Mouse (Mus musculus): ENCODE data around the gene 1500009C09Rik. TPM values are rescaled to one million over a fixed set of nuclear protein-coding genes. Genes with fewer than 3 reads are reported as not detected.

Gene 1500009C09Rik
- total RNA-seq (2017), result not detected in 2 replicates

DNA sequence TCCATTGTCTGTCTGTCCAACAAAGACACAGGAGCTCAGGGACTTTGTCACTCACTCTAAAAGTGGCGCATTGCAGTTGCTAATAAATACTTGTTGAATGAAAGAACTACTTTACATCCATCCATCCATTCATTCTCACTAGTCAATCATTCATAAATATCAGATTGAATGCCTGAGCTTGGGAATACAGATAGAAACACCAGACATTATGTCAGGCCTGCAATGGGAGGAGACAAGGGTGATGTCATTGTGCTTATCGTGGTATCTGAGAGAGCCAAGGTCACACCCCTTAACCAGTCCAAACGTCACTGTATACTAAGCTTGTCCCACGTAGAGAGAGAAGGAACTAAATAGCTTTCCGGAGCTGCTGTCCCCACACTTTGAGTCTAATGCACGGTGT, at the start of gene 1500009C09Rik:
TSS of gene 1500009C09Rik (plus strand) at position 301 of the 400 bp plus-strand sequence.
- no peak; the same call in 1 of the 2 replicates for ATAC-seq (replicated peaks; ENCODE audit: low read depth, poor library complexity, severe bottlenecking)

DNA sequence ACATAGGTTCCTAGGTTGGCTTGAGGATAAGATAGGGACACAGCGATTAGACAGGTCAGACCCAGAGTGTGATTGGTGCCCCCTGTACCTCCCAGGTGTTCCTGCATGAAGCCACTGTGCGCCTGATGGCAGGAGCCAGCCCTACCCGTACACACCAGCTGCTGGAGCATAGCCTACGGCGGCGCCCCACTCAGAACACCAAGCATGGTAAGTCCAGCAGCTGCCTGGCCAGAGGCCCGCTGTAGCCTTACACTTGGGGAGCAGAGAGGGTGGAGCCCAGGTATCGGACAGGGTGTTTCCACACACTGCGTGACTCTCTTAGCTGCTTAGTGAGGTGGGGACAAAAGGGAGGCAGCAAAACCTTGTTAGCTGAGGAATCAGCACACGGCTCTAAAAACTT, 49.1 kb upstream of the 1500009C09Rik start:
- no peak for ATAC-seq (replicated peaks; ENCODE audit: low read depth, poor library complexity, severe bottlenecking)

DNA sequence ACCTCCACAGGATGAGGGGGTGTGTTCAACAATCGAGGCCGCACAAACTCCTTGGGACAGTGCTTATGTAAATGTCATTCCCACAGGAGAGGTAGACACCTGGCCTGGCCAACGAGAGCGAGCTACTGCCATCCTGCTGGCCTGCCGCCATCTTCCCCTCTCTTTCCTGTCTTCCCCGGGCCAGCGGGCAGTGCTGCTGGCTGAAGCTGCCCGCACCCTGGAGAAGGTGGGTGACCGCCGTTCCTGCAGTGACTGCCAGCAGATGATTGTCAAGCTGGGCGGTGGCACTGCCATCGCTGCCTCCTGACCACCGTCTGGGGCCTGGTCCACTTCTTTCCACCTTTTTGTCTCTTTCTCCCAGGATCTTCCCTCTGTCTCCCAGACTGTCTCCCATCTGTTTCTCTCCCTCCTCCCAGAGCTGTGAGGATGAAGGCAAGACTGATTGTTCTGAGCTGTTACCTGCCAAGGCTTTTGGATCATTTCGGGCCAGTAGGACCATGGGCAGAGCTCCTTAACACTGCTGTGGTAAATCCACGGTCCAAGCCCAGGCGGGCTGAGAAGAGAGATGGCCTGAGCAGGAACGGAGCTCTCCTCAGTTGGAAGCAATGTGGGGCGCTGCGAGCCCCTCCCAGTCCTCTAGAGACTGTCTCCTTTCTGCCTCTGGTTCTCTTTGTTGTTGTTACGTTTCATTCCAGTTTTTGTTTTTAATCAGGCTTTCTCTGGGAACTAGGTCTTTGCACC, 48.4 kb upstream of the 1500009C09Rik start:
- no peak for ATAC-seq (replicated peaks; ENCODE audit: low read depth, poor library complexity, severe bottlenecking)

DNA sequence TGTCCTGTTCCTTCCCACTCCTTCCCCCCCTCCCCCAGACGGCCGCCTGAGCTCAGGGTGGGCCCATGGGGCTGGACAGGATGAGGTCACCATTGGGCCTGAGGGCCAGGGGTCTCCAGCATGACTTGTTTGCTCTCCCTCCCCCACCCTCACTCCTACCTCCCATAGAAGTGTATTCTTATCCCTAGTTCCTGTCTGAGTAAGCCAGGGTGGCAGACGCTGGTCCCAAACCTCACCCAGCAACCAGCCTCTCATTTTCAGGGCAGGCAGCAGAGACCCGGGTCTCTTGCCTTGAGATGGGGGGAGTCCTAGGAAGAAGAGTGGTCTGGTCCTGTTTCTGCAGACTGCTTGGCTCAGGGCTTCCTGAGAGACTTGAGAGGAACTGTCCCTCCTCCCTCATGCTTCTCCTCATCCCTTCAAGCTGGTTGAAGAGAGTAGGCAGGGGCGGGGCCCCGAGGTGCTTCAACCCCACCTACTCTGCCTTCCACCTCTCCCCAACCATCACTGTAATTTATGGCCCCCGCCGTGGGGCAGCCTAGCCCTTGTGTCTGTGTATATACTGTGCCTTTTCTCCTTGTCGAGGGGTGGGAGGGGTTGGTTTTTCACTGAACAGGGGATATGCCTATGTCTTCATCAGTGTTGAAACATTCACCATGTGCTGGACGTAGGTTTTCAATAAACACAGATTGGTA, 47.4 kb upstream of the 1500009C09Rik start:
- ATAC-seq (replicated peaks; ENCODE audit: low read depth, poor library complexity, severe bottlenecking), result no peak

DNA sequence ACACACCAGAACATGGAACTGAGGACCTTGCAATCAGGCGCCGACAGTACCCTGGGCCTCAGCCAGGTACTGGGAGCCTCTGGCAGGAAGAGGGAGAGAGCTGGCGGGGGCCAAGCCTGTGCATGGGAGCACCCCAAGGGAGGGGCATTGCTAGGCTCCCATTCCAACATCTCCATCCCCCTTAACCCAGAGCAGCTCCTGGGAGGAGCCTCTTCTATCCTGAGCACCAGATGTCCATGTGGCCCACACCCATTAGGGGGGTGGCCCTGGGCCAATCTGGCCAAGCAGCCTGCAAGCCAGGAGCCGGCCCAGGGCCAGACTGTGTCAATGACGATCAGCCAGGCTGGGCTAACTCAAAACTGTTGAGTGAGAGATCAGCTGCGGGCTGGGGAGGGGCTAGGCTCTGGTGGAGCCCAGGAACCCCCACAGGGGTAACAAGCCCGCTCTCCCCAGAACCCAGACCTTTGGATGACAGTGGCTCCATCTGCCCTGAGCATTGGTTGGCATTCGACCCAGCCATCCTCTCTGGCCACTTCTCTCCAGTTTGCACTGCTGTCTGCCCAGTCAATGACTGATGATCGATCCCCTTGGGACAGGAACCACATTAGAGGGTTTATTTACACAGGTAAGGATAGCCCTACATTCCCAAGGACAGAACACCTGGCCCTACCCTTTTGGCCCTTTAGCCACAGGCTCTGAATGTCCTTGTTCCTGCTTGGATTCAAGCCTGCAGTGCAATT, 45.7 kb upstream of the 1500009C09Rik start:
- ATAC-seq (replicated peaks; ENCODE audit: low read depth, poor library complexity, severe bottlenecking), result no peak

DNA sequence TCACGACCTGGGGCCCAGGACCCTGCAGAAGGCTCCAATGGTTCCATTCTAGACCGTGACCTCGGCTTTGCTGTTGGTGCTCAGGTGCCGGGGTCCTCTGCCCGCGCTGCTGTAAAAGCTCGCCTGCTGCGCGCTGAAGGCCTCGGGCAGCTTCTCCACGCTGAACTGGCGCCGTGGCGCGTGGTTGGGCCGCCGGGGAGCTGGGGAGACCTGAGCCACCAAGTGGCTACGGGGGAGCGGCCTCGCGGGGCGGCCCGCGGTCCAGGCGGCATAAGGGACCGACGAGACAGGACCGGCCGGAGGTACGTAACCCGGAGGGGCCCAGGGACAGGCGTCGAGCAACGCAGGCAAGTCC, 45.1 kb upstream of the 1500009C09Rik start:
- no peak for ATAC-seq (replicated peaks; ENCODE audit: low read depth, poor library complexity, severe bottlenecking)

DNA sequence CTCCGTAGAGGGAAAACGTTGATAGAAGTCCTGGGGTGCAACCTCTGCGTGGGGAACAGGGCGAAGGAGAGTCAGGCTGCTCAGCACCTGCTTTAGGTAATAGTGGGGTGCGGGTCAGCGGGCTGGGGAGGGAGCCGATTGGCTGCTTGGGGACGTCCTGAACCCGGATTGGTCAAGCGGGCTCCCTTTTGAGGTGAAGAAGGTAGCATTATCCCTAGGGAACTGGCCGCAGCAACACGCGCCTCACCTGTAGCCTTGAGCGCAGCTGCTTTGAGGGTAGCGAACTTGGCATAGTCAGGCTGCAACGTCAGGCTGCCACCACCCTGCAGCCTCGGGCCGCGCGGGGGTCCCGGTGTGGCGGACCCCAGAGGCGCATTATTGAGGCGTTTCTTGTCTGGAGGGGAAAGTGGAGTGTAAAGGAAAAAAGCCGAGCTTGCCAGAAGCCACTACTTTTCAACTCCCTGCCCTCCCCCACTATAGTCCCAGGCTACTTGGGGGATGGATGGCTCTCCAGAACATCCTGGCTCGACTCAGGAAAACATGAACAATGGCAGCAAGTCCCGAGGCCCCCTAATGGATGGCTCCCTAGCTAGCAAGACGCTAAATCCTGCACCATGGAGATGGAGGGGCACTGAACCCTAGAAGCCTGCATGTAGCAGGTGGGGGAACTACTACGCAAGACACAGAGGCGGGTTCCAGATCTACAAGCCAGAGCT, 44.5 kb upstream of the 1500009C09Rik start:
- no peak for ATAC-seq (replicated peaks; ENCODE audit: low read depth, poor library complexity, severe bottlenecking)

DNA sequence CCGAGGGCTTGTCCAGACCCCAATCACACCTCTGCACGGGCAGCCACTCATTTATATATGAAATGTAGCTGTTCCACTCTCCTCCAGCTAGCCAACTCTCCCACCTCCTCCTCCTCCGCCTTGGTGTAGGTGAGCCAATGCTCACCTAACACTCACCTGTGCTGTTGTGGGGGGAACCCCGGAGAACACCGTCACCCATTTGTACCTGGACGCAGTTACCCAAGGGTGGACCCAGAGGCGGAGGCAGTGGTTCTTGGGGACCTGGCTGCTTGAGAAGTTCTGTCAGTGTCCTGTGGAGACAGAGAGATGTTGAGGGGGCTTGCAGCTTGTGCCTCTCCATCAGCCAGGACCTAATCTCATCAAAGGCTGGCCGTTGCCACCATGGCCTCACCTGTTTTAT, 43.9 kb upstream of the 1500009C09Rik start:
- no peak for ATAC-seq (replicated peaks; ENCODE audit: low read depth, poor library complexity, severe bottlenecking)

DNA sequence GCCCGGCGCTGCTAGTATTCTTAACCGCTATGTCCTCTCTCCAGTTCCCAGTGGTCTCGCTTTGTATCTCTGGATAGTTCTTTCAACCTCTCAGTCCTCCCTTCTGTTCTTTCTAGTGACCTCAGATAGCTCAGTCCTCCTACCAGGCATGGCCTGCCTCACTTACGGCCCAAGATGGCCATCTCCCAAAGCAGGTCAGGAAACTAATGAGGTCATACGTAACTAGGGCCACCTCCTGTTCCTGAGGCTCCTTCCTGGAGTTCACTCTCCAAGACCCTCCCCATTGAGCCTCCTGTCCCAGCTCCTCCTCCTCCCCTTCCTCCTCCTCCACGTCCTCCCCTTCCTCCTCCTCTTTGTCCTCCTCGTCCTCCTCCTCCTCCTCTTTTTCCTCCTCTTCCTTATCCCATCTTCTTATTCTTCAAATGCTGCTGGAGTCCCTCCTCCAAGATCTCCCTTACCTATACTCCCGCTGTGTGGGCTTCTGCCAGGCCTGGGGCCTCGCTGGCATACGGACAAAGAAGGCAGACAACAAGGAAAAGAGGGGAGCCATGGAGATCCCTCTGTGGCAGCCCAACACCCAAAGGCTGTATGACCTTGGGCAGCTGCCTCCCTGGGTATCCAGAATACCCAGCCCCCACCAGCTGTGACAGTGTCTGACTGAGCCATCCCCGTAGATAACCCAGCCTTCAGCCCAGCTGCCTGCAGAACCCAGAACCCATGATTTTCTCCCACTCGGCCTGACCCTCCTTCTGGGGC, 42.7 kb upstream of the 1500009C09Rik start:
- ATAC-seq (replicated peaks; ENCODE audit: low read depth, poor library complexity, severe bottlenecking), result no peak

DNA sequence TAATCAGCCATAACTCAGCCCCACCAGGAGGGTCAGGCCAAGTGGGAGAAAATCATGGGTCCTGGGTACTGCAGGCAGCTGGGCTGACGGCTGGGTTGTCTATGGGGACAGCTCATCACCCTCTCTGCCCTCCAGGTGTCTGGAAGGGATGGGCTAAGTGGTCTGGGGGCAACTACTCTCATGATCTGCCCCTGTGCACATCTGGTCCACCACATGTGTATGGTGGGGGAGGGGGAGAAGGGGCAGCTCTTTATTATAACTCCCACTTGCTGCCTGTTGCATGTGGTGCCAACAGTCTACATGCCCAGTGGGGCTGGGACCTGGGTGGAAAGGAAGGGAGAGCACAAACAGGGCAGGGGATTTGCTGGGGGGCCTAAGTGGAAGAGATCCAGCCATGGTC, 41.4 kb upstream of the 1500009C09Rik start:
- no peak for ATAC-seq (replicated peaks; ENCODE audit: low read depth, poor library complexity, severe bottlenecking)

DNA sequence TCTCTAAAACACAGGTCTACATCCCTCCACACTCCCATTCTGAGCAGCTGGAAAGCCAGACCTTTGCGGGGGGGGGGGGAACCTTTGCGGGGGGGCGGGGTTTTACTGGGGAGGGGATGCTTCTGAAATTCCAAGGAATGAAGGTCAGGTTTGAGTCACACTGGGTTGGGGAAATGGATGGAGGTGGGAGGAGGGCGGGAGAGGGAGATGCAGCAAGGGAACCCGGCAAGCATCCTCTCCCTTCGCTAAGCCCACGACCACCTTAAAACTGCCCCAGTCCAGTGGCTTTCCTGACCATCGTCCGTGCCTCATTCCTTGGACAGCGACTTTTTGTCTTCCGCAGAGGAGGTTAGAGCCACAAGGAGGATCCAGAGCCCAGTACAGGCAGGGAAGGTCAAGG, 40.9 kb upstream of the 1500009C09Rik start:
- no peak for ATAC-seq (replicated peaks; ENCODE audit: low read depth, poor library complexity, severe bottlenecking)

DNA sequence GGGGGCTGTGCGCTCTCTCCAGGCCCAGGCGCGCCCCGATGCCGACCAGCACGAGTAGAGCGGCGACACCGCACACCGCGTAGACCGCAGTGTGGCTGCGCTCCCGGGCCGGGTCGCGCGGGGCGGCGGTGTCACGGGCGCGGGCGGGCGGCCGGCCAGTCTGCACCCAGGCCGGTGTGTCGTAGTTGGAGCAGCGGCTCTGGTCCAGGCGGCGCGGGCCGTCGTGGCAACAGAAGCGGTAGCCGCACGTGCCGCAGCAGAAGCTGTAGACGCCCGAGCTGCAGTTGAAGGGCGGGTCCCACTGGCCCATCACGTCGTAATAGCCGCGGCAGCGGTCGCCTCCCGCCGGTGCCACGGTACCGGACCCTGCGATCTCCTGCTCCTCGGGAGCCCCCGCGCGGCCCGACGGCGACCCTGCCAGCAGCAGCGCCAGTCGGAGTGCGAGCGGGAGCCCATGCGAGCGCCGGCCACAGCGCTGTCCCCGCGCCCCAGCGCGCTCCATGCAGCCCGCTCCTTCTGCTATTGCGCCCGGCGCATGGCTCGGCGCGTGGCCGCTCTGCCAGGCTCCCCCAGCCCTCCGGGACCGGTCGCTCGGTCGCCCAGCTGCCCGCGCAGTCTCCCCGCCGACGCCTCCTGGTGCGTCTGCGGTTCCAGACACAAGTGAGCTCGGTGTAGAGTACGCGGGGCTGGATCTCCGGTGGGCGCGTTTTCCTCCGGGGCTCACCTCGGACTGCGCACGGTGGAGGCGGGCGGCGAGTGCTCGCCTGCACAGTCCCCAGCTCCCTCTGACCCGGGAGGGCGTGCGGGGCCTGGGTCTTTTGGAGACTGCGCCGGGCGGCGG, 40.1 kb upstream of the 1500009C09Rik start:
- ATAC-seq (replicated peaks; ENCODE audit: low read depth, poor library complexity, severe bottlenecking), result 0 out of 2 replicates have a peak, but pooled peaks have one; percentile 9

DNA sequence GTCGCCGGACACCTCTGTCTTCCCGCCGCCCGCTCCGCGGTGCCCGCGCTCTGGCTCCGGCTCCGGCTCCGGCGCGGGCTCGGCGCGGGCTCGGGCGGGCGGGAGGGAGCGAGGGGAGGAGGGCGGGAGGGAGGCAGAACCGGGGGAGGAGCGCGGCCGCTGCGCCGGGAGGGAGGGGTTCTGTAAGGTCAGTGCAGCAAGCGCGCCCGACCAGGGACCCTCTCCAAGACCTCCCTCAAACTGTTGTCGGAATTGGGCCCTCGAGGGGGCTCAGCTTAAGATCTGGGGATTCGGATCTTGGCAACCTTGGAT, 39.5 kb upstream of the 1500009C09Rik start, which contains the start of gene Shisa8:
TSS of gene Shisa8 (minus strand) at position 64 of the 312 bp plus-strand sequence.
- ATAC-seq (replicated peaks; ENCODE audit: low read depth, poor library complexity, severe bottlenecking), result no peak

DNA sequence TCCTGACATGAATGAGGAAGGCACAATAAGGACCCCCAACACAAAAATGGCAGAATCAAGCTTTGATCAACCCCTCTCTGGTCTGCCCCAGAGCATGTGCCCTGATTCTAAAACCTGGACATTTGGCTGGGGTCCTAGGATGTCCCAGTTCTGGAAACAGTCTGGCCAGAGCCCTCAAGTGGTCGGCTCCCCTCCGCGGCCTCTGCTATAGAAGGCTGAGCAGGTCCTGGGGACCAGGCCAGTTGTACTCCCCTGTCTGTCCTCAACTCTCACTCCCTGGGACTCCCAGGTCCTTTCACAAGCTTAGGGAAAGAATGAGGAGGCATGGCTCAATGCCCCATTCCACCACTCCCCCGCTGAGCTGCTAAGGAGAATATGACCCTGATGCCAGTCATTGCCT, 39.0 kb upstream of the 1500009C09Rik start:
- ATAC-seq (replicated peaks; ENCODE audit: low read depth, poor library complexity, severe bottlenecking), result no peak

DNA sequence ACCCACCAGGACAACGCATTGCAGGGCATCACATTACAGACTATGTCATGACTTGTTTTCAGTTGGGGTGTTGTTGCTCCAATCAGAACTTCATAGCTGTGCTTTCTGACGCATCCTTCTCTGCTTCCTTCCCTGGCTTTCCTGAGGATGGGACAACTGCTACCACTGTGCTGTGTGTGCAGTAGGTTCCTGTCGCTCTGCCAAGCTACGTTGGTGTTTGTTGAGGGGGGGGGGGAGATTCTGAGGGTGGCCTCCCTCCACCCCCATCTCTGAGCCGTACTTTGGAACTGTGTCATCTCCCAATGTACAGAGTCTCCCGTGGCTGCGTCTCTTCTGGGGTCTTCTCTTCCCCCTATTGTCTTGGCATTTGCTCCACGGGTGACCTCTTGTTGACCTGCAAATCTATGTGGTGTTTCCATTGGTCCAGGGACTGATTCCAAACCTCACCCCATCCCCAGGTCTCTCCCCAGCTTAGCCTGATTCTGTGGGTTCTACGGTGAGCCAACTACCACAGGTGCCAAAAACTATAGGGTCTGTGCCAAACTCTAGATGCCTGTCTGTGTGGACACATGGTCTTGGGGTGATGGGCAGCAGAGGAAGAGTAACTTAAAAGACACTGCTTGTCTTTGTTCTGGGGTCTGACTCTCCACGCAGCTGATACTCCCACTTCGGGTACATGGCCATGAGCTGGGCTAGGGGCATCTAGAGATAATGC, 36.7 kb upstream of the 1500009C09Rik start:
- no peak for ATAC-seq (replicated peaks; ENCODE audit: low read depth, poor library complexity, severe bottlenecking)

DNA sequence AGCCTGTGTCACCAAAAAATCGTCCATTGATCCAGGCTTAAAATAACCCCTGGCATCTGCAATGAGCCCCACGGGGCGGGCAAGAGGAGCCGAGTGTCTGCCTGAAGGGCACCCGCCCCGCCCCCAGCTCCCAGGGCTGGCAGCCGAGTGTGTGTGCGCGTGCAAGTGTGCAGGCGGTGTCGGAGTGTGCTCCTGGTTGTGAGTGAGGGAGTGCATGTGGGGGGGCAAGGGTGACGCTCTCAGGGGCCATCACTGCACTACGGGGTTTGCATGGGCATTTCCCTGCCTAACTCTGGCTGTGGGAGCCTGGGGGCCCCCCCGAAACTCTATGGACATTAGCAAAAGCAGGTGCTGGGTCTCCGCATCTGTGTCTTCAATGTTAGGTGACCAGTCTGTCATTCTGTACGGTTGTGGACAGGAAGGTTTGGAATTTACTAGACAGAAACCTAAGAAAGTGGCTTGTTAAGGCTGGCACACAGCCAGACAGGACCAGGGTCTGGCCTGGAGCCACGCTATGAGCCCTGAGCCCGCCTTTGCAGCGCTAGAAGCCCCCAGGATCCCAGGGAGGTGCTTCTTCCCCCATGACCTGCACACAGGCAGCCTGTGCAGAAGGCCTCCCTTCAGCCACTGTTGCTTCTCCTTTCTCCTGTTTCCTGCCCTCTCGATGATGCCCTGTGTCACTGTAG, 35.9 kb upstream of the 1500009C09Rik start:
- no peak for ATAC-seq (replicated peaks; ENCODE audit: low read depth, poor library complexity, severe bottlenecking)

DNA sequence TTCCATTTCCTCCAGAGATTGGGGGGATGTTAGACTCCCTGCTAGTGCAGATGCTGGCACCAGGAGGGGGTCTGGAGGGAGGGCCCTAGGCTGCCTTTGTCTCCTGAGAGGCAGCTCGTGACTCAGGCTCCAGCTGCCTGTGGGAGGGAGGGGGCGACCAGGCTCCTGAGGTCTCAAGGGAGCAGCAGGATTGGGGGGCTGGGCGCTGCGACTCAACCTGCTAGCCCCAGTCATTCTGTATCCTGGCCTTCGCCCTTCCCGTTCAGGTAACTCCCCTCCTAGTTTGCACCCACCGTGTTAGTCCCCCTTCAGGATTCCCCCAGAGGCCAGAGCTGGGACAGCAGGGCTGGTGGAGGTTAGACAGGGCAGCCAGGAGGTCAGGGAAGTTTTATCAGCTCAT, 35.2 kb upstream of the 1500009C09Rik start:
- no peak for ATAC-seq (replicated peaks; ENCODE audit: low read depth, poor library complexity, severe bottlenecking)

DNA sequence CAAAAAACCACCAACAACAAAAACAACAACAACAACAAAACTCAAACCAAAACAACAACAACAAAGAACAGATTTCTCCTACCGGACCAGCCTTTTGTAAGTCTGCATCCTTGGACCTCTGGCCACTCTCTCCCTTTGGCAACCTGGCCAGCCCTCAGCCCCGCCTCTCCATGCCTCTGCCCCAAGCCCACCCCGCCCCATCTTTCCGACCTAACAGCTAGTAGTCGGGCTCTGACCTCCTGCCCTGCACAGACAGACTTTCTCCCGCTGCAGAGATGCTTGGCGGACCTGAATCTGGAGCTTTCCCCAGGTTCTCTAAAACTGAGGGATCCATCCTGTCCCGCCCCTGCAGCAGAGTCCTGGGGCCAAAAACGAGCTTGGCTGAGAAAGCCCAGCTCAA, 34.2 kb upstream of the 1500009C09Rik start:
- no peak for ATAC-seq (replicated peaks; ENCODE audit: low read depth, poor library complexity, severe bottlenecking)
